Mouse (Mus musculus) cerebellum, adult 2 months (tissue): ENCODE measurements at regions not wholly inside any gene's neighbourhood (a gene's known extent, or its start where the extent isn't known, plus 50 kb on each side); places are given as distances from the start of the nearest gene placed in this dataset.

Source experiments
- DNase-seq, 2 experiments: peaks; one replicate each; pipeline ENCODE4 v3.0.0; 2021
- H3K27ac ChIP-seq: fragments of 200-500 bp; 2 replicates; pipeline ENCODE4 v1.5.1; 2012; ENCODE audit warnings: low read length, control low read depth, inconsistent platforms; ENCODE audit not compliant: insufficient read depth
- H3K27me3 ChIP-seq: fragments of 200-500 bp; 2 replicates; pipeline ENCODE4 v1.6.1; 2012; ENCODE audit warnings: inconsistent platforms, mild to moderate bottlenecking, low read length, moderate library complexity; ENCODE audit not compliant: control insufficient read depth, insufficient read depth
- H3K4me1 ChIP-seq: fragments of 200-500 bp; 2 replicates; pipeline ENCODE4 v1.6.1; 2011; ENCODE audit warnings: low read length; ENCODE audit not compliant: control insufficient read depth, insufficient read depth
- H3K4me3 ChIP-seq: fragments of 200-500 bp; replicated peaks from 2 replicates; pipeline ENCODE3; 2011; ENCODE audit warnings: mild to moderate bottlenecking, low read depth, low read length, control low read depth; ENCODE audit not compliant: insufficient read depth
- CTCF ChIP-seq: fragments of 200-500 bp; IDR thresholded peaks from 2 replicates; pipeline ENCODE4 v1.5.1; 2011; ENCODE audit warnings: low read depth, mild to moderate bottlenecking, control low read depth, low read length, moderate library complexity, borderline replicate concordance; ENCODE audit not compliant: insufficient read depth
- POLR2A ChIP-seq: fragments of 200-500 bp; IDR thresholded peaks from 2 replicates; pipeline ENCODE4 v1.6.1; 2011; ENCODE audit warnings: low read length, control low read depth, borderline replicate concordance; ENCODE audit not compliant: insufficient read depth
- WGBS: fragments of 180-500 bp; shearing (Covaris S2); methylation state at CpG from one replicate; pipeline ENCODE4 v1.1.7; 2018; 5-methylcytosine and 5-hydroxymethylcytosine counted together

DNA sequence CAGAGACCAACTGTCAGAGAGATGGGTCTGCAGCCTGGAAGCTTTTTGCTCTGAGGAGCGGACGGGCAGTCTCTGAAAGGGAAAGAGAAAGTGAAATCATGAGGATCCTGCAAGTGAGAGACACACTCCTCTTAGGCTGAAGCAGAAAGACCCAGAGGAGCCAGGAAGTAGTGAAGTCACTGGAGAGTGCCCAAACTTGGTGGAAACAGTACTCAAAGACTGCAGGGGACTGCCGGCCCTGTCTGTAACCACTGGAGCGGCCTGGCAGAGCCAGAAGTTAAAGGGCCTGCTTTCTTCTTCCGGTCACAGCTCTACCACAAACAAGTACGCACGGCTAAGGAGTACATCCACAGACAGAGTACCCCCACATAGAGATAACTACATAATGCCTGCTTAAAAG is 326.5 kb downstream of the Efnb2 start:
- no peak overlapping the region for H3K4me3 ChIP-seq
- WGBS: 69% methylated on average over 7 of the region's 7 CpGs
- no peaks in the 10 kb centered on the region; the same call in 1 of the 2 replicates for H3K4me1 ChIP-seq
- H3K27me3 ChIP-seq: no peaks in the 10 kb centered on the region; the same call in 1 of the 2 replicates
- no peak for DNase-seq
- no peak overlapping the region for H3K27ac ChIP-seq
- TF ChIP-seq POLR2A: no peak
- no peak for TF ChIP-seq CTCF

DNA sequence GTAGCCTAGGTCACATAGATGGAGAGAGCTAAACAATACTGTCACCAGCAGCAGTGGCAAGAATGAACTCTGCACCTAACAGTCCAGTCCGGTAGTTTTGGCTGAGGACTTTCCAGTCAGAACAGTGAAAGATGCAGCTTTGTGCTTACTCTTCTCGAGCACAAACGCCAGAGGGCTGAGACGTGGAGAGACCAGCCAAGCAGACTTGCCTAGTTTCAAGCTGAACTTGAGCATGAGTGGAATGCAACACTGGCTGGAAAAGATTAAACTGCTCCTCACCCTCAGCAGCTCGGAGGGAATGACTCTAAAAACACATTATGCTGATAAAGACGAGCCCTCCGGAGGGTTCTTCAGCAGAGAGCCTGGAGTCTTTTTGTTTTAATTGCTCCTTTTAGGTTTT is 329.8 kb downstream of the Efnb2 start:
- 69% methylated on average over 7 of the region's 7 CpGs for WGBS
- DNase-seq: no peak
- Histone ChIP-seq H3K27ac (no peak overlapping the region), H3K27me3 (no peaks in the 10 kb centered on the region), H3K4me1 (no peaks in the 10 kb centered on the region; the same call in 1 of the 2 replicates), H3K4me3 (no peak overlapping the region)
- no peak for TF ChIP-seq POLR2A
- TF ChIP-seq CTCF: no peak

DNA sequence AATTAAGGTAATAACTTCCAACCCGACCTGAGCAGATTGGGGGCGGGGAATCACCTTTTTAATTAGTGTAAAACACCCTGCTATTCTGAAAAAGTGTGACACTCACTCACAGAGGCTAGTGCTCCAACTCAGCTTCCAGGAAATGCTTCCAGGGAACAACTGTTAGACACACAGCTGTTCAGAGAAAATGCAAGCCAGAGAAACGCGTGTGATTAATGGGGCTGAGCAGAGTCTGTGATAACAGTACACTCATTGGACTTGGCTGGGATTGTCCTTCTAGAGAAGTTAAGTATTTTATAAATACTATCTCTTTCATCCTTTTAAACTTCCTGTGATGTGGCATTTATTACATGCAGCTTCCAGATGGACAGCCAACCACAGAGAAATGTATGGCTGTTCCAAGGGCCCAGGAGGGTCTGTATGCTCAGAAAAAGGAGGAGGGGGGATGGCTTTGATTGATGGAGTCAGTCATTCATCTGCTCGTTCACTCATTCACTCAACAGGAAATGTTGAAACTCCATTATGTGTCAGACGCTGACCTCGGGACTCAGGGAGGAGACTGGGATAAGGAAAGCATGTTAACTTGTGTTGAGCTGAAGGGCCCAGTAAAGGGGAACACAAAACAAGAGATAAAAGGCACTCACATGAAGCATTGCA is 332.9 kb downstream of the Efnb2 start:
- Histone ChIP-seq H3K4me1 (no peaks in the 10 kb centered on the region), H3K27ac (no peak overlapping the region), H3K4me3 (no peak overlapping the region), H3K27me3 (no peaks in the 10 kb centered on the region; the same call in 1 of the 2 replicates)
- no peak for DNase-seq
- TF ChIP-seq CTCF (no peak), POLR2A (no peak)
- WGBS: 41% methylated on average over 7 of the region's 7 CpGs

DNA sequence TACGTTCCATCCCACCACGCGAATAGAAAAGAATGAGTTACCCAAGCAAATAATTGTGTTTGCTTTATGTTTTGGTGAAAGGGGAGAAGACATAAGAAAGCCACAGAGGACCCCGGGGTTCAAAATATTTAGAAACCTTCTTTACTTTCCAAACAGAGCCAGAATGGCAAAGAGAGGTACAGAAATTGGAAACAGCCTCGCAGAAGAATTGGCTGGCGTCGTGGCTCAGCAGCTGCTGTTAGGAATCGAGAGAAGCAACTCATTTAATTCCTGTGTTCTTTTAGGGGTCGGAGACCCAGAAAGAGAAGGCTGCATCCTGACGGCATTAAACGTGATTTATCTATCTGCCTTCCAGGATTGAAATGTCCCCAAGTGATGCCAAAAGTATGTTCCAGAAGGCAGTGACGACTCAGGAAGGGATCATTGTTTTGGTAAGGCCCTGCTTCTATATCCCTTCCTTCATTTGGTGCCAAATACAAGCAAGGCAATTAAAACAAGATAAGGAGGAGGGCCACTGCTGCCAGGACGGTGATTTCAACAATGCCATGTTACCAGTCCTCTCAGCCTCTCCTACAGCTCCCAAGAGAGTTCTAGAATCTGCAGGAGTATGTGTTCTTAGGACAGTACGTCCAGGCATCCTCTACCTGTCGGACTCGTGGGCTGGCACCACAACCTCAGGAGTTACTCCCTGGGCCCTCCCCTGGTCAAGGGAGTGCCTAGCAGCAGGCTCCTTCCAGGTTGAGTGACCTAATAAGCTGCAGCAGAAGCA is 334.8 kb downstream of the Efnb2 start:
- Histone ChIP-seq H3K27ac (no peak overlapping the region), H3K4me3 (no peak overlapping the region), H3K4me1 (no peaks in the 10 kb centered on the region), H3K27me3 (no peaks in the 10 kb centered on the region; the same call in 1 of the 2 replicates)
- WGBS: 42% methylated on average over 16 of the region's 16 CpGs
- TF ChIP-seq CTCF: no peak
- no peak for TF ChIP-seq POLR2A
- DNase-seq: no peak

DNA sequence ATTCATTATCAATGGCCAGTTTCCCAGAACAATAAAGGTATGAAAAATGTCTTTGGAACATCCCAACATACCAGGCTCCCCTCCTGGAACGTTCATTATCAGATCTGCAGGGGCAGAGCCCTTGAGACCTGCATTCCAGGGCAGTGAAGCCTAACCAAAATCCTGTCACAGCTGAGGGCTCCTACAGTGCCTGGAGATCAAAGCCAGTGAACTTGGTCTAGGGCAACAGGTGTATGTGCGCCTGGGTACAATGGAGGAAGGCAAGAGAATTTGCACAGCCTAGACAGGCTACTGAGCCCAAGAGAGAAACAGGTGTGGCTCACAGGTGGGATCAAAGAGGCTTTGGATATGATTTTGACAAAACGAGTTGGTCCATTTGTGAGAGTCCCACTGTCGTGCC is 335.6 kb downstream of the Efnb2 start:
- Histone ChIP-seq H3K27me3 (no peaks in the 10 kb centered on the region; the same call in 1 of the 2 replicates), H3K4me3 (no peak overlapping the region), H3K4me1 (no peaks in the 10 kb centered on the region), H3K27ac (no peak overlapping the region)
- 53% methylated on average over 4 of the region's 4 CpGs for WGBS
- TF ChIP-seq POLR2A (no peak), CTCF (no peak)
- DNase-seq: no peak

DNA sequence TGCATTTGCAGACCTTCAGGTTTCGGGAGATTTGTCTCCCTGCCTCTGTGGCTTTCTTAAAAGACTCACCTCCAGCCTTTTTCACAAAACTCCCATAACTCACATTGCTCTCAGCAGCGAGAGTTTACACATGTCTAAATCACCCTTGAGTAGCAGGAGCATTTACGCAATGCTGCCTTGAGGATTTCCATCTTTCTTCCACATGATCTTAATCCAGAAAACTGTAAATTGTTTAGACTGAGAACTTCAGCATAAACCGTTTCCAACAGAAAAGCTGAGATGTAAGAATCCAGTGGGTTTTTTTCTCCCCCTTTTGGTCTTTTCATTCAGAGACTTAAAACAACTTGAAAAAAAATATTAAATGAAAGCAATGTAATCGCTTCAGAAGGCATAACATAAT is 336.5 kb downstream of the Efnb2 start:
- 90% methylated on average over 5 of the region's 5 CpGs for WGBS

DNA sequence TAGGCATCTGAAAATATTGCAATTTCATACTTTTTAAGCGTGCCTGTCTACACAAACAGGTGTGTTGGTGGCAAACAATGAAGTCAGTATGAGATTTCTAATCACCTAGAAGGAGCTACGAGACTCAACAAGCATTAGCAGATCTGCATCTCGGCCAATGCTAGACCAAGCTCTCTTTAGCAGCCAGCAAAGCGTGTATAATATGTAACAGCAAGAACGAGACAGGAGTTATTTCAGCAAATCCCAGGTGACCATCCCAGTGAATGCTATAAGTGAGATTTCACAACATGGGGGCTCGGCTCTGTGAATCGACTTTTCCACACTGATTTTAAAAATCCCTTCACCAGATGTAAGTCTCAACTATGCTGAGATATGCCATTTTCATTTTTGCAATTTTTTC is 352.8 kb downstream of the Efnb2 start:
- no peaks in the 10 kb centered on the region for H3K4me1 ChIP-seq
- no peak overlapping the region for H3K4me3 ChIP-seq
- 34% methylated on average over 7 of the region's 7 CpGs for WGBS
- H3K27ac ChIP-seq: no peak overlapping the region
- no peaks in the 10 kb centered on the region for H3K27me3 ChIP-seq
- no peak for TF ChIP-seq CTCF
- no peak for TF ChIP-seq POLR2A
- no peak for DNase-seq

More for the DNA sequence above, 336.5 kb downstream of the Efnb2 start:
- DNase-seq: no peak
- H3K27ac ChIP-seq: no peak overlapping the region
- no peaks in the 10 kb centered on the region for H3K4me1 ChIP-seq
- no peak overlapping the region for H3K4me3 ChIP-seq
- no peaks in the 10 kb centered on the region; the same call in 1 of the 2 replicates for H3K27me3 ChIP-seq
- no peak for TF ChIP-seq CTCF
- TF ChIP-seq POLR2A: no peak

DNA sequence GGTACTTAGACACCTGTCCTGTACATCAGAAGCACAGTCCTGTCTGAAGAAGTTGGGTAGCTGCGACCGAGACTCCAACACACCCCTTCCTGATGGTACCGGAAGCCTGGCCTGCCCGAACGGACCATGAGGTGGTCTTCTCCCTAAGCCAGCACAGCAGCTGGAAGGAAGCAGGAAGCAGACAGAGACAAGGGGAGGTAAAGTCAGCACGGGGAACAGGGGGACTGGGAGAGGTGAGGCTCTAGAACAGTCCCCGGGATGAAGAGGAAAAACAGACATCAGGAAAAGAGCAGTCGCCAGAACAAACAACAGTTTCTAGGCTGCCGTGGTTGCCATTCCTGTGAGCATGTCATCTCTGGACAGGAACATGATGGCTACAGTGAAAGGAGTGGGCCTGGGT is 353.6 kb downstream of the Efnb2 start:
- WGBS: 80% methylated on average over 9 of the region's 9 CpGs
- Histone ChIP-seq H3K4me1 (no peaks in the 10 kb centered on the region), H3K4me3 (no peak overlapping the region), H3K27ac (no peak overlapping the region), H3K27me3 (no peaks in the 10 kb centered on the region)
- no peak for TF ChIP-seq CTCF
- TF ChIP-seq POLR2A: no peak
- DNase-seq: no peak
